Mouse (Mus musculus): Measurements from ENCODE around the gene Tef.

- TF ChIP-seq CTCF (IDR thresholded peaks at IDR 0.05; ENCODE audit: low read depth, low read length) (no peak), POLR2A (IDR thresholded peaks at IDR 0.05; ENCODE audit: insufficient read depth, low read length) (no peak), EP300 (IDR thresholded peaks at IDR 0.05; ENCODE audit: insufficient read depth, low read depth, low read length) (no peak)
Observed at GRCm38 (mm10) chr15:81764573-81764972, 37.6 kb upstream of the Tef start.

Data from ES-Bruce4 (cell line).